Mouse (Mus musculus): ENCODE measurements at regions not wholly inside any gene's neighbourhood (a gene's known extent, or its start where the extent isn't known, plus 50 kb on each side); places are given as distances from the start of the nearest gene placed in this dataset.

- intact Hi-C loops (cut with DNase I), result no loop called here
- no peak for DNase-seq
Measured at GRCm38 (mm10) chr9:31794911-31795310, 118.4 kb downstream of the Barx2 start.

GRCm38 (mm10) chr9:31775956-31776355 is 137.3 kb downstream of the Barx2 start:
- DNase-seq, result peak; percentile 2

GRCm38 (mm10) chr9:31765401-31765800 is 147.9 kb downstream of the Barx2 start:
- intact Hi-C loops (cut with DNase I), result no loop called here

More at GRCm38 (mm10) chr9:31775956-31776355, 137.3 kb downstream of the Barx2 start:
- intact Hi-C loops (cut with DNase I), result no loop called here

GRCm38 (mm10) chr9:31757894-31758561 is 155.2 kb downstream of the Barx2 start:
- intact Hi-C loops (cut with DNase I), result loop anchor here (10.0 kb wide), 1 partner anchor 183 kb away; no protein-coding TSS in a partner anchor
- DNase-seq, result no peak

More at GRCm38 (mm10) chr9:31765401-31765800, 147.9 kb downstream of the Barx2 start:
- DNase-seq, result no peak

- intact Hi-C loops (cut with DNase I), result no loop called here
- DNase-seq, result no peak
Measured at GRCm38 (mm10) chr9:31730443-31730842, 182.8 kb downstream of the Barx2 start.

GRCm38 (mm10) chr9:31719309-31719708 is 194.0 kb downstream of the Barx2 start:
- DNase-seq, result no peak
- intact Hi-C loops (cut with DNase I), result no loop called here

- DNase-seq, result no peak
- intact Hi-C loops (cut with DNase I), result no loop called here
Measured at GRCm38 (mm10) chr9:31710022-31710421, 203.2 kb downstream of the Barx2 start.

- no peak for DNase-seq
- intact Hi-C loops (cut with DNase I), result no loop called here
Measured at GRCm38 (mm10) chr9:31706688-31707087, 206.6 kb downstream of the Barx2 start.

- intact Hi-C loops (cut with DNase I), result no loop called here
- no peak for DNase-seq
Measured at GRCm38 (mm10) chr9:31690921-31691475, 222.3 kb downstream of the Barx2 start.

GRCm38 (mm10) chr9:31688398-31688705 is 224.1 kb upstream of the Tmem45b start:
- intact Hi-C loops (cut with DNase I), result no loop called here
- DNase-seq, result no peak

- intact Hi-C loops (cut with DNase I), result no loop called here
- DNase-seq, result no peak
Measured at GRCm38 (mm10) chr9:31687686-31688397, 223.6 kb upstream of the Tmem45b start.

- intact Hi-C loops (cut with DNase I), result no loop called here
- no peak for DNase-seq
Measured at GRCm38 (mm10) chr9:31686466-31686865, 222.2 kb upstream of the Tmem45b start.

- no peak for DNase-seq
- intact Hi-C loops (cut with DNase I), result no loop called here
Measured at GRCm38 (mm10) chr9:31684812-31685188, 220.5 kb upstream of the Tmem45b start.

GRCm38 (mm10) chr9:31684099-31684811 is 220.0 kb upstream of the Tmem45b start:
- intact Hi-C loops (cut with DNase I), result no loop called here
- DNase-seq, result no peak

- DNase-seq, result no peak
- intact Hi-C loops (cut with DNase I), result no loop called here
Measured at GRCm38 (mm10) chr9:31683302-31684081, 219.2 kb upstream of the Tmem45b start.

GRCm38 (mm10) chr9:31682893-31683292 is 218.6 kb upstream of the Tmem45b start:
- intact Hi-C loops (cut with DNase I), result no loop called here

GRCm38 (mm10) chr9:31677150-31677549 is 212.9 kb upstream of the Tmem45b start:
- DNase-seq, result no peak

More at GRCm38 (mm10) chr9:31682893-31683292, 218.6 kb upstream of the Tmem45b start:
- no peak for DNase-seq

GRCm38 (mm10) chr9:31659026-31659425 is 194.8 kb upstream of the Tmem45b start:
- DNase-seq, result no peak
- intact Hi-C loops (cut with DNase I), result no loop called here

More at GRCm38 (mm10) chr9:31677150-31677549, 212.9 kb upstream of the Tmem45b start:
- intact Hi-C loops (cut with DNase I), result no loop called here

GRCm38 (mm10) chr9:31657612-31658011 is 193.3 kb upstream of the Tmem45b start:
- intact Hi-C loops (cut with DNase I), result no loop called here
- DNase-seq, result no peak

- intact Hi-C loops (cut with DNase I), result no loop called here
- no peak for DNase-seq
Measured at GRCm38 (mm10) chr9:31656676-31657075, 192.4 kb upstream of the Tmem45b start.

GRCm38 (mm10) chr9:31654747-31655146 is 190.5 kb upstream of the Tmem45b start:
- intact Hi-C loops (cut with DNase I), result no loop called here
- DNase-seq, result no peak

Data from left cerebral cortex, postnatal 4 days (tissue).